Mouse (Mus musculus): ENCODE data around the gene Commd9.

The Commd9 gene

DNA sequence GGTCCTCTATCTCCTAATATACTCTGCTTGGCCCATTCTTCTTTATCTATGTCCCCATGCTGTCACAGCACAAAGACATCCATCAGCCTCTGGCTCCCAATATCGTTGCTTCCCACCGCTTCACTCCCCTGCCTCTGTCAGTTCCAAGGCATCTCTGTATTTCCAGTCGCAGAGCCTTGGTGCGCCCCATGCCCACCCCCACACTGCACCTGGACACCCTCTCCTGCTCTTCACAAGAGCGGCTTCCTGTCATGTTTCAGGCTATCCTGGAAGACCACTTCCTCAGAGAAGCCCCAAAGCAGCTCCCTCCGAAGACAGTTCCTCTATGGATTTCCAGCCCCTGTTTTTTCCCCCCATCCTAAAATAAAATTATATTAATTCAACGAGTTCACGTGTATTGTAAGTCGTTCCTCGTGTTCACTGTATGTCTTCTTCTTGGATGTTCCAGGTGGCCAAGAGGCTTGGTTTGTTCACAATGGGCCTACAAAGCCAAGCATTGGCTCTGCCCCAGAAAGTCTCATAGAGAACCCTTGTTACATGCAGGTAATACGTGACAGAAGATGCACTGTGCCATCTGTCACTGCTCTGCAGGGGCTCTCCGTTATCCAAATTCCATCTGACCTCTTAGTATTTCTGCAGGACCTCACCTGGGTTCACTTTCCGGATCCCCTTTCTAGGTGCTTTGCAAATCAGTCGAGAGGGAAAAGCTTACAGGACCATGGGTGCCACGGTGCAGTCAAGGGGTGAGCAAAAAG, 23.5 kb downstream of the Commd9 start:
- no peak for DNase-seq (ENCODE audit: low read depth, low spot score)

DNA sequence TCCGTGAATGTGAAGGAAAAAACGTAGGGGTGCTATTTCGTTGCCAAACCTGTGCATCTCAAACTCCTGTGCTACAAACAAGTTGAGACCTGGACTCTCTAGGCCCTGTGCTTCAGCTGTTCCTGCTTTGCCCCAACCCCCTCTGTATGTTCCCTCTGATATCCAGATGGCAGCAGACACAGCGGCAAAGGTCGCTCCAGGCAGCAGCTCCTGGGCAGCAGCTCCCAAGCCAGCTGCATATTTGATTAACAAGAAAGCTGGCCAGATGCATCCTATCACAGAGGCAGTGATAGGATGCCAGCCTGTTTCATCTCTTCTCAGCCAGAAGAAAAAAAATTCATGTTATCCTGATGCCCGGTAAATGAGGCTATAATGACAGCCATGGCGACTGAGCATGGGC, 32.5 kb downstream of the Commd9 start:
- no peak for DNase-seq (ENCODE audit: low read depth, low spot score)

DNA sequence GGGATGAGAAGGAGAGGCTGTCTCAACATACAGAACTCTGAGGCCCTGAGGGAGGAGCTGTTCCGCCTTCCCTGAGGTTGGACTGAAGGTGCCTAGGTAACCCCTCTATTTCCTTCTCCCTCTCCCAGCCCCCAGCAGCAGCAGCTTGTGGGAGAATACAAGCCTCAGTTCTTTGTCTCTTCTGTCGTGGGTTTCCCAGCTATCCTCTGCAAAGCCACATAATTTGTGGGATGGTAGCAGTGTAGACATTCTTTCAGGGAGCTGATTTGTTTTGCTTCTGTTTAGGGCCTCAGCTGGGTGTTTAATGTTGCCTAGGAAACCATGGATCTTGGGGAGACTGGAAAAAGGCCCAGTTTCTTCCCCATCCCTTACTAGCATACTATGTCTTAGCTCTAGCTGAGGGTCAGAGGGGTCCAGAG, 34.1 kb downstream of the Commd9 start:
- DNase-seq (ENCODE audit: low read depth, low spot score): no peak

DNA sequence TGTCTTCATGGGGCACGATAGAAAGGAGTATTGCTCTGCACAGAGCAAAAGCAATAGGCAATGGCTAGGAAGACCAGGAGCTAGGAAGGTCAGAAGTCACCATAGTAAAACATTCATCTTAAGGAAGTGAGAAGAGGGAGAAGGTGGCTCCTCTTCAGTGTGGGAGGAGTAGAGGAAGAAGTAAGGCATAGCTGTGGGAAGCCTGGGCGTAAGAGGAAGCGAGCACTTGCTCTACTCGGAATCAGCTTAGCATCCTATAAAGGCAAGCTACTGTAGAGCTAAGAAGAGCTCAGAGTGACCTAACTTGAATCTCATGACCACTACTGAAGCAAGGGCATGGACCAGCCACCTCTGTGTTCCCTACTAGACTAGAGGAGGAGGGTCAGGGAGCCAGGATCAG, 36.3 kb downstream of the Commd9 start:
- no peak for DNase-seq (ENCODE audit: low read depth, low spot score)

DNA sequence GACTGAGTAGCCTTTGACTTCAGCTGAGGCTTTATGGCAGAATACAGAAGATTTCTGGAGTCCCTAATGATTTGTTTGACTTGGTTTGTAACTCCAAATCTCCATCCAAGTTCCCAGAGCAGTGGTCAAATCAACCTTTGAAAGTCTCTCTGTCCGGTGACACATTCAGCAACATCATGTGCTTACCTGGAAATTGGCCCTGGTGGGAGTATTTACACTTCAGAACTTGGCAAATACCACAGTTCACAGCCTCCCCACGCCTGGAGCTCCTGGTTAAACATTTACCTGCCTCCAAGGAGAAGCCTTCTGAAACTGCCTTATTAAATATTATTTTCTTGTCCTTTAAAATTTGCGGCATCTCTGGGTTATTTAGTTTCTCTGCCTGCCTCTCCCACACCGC, 37.1 kb downstream of the Commd9 start:
- DNase-seq (ENCODE audit: low read depth, low spot score): no peak

DNA sequence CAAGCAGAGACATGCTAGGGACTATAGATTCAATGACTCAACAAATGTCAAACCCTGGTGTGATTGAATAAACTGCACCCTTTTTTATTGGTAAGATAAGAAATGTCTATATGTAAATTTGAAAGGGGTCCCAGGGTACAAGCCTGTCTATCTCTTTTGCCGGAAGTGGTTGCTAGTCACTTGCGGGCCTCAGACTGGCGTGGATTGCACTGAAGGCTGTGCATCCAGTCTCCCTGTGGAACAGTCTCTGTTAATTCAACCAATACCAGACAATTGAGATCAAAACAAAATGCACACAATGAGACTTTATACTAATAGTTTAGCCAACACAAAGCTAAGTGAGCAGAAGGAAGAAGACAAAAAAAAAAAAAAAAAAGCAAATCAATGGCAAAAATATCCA, 39.1 kb downstream of the Commd9 start:
- no peak for DNase-seq (ENCODE audit: low read depth, low spot score)

DNA sequence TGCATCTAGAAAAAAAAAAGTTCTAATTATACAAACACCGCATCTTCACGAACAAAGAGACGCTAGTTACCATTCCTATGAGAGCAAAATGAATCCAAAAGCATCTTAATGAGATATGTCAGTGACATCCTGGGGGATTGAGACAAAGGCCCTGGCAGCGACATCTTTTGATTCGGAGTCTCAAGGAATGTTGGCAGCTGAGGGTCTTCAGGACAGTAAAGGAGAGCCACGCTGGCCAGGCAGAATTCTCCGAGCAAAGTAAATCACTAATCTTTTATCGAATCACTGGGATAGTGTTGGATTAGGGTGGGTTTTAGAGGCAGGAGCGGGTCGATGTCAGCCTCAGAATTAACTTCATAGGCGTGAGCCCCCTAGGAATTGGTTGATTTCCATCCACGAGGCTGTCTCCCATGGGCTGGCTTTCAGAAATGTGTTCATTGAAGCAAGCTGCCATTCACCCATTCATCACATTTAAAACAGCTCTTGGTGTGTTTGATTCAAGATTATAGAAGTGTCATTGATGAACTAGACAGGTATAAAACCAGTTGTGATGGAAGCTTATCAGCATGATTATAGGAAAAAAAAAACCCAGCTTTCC, 39.6 kb downstream of the Commd9 start:
- no peak for DNase-seq (ENCODE audit: low read depth, low spot score)

DNA sequence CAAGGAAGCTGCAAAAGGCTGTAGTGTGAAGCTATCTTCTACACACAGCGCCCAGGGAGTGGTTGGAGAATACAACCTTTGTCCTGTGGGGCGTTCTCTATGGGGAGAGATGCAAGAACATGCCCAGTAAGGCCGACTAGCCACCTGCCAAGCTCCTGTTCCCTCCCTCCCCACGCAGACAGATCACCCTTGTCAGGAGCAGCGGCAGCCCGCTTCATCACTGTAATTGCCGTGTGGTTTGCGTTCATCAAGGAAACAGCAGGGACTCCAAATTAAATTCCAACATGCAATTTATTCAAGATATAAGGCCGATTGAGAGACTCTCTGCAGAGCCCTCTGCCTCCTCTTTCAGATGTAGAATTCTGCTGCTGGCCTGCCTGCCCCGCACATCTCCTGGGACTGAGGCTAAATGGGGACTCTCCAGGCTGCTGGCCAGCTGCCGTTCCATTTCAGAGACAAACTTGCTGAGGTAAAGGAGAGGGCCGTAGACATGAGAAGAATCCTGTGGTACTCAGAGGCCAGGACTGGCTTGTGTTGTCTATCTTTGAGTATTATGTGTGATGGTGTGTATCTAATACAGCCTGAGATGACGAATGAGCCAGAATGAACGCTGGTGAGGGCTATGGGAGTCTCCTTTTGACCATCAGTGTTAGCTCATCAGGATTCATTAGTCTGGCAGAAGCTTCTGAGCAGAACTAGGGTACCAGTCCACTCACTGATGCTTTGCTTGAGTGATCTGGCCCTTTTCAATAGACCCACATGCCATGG, 46.3 kb downstream of the Commd9 start:
- no peak for DNase-seq (ENCODE audit: low read depth, low spot score)

DNA sequence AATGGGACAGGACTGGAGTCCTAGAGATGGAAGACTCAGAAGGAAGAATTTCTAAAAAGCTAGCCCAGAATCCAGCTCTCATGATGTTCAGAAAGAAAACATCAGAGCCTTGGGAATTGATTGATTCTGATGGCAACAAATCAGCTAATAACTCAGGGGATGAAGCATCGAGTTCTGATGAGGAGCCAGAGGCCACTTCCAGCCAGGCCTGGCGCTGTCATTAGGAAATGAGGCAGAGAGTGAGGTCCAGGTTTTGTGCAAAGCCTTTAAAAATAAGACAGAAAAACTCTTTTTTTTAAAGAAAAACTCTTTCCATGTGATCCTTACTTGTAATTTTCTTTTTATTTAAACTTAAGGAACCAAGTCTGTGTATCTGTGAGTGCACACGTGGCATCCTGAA, 47.3 kb downstream of the Commd9 start:
- DNase-seq (ENCODE audit: low read depth, low spot score): no peak

DNA sequence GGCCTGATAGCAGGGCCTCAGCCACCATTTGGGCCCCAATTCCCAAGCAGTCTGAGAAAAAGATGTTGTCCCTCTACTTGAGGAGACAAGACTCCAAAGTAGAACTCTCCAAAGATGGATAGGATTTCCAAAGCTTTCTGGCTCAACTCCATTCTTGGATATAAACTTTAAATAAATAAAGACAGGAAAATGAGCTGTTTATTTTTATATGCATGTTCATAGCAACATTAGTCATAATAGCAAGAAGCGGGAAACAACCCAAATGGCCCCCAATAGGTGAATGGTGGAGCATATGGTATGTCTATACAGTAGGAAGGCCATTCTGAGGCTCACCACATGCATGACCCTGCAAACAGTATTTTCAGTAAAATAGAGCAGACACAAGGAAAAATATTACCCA, 49.0 kb downstream of the Commd9 start:
- DNase-seq (ENCODE audit: low read depth, low spot score): no peak

DNA sequence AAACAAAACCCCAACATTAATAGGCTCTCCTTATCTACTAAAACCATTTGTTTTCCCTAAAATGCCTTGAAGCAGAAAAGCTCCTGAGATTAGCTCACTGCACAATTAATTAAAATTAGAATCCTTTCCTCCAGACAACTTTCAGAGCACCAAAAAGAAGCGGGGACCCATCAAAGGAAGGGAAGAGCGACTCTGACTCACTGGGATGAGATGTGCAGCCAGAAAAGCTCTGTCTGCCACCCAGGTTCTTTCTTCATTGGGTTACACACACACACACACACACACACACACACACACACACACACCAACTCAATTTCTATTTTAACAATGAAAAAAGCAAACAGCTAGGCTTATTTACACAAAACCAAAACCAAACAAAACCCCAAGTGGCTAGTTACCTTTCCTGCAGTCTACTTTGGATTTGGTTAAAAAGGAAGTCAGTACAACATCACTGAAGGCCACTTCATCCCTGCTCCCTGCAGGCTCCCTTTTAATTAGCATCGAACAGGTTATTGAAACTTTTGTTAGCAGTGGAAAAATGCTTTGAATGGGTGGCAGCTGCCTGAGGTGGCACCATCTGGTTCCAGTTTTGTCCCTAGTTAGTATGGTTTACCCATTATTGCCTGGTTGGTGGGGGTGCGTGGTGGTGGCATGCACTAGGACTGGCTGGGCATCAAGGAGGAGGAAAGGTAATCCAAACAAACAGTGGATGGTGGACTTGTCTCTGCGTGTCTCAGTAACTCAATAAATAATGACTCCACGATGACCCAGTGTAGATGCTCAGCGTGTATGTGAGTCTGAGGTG, 64.9 kb downstream of the Commd9 start:
- no peak for DNase-seq (ENCODE audit: low read depth, low spot score)
